Mouse (Mus musculus) ES-Bruce4 (cell line): Measurements from ENCODE around the gene Dpp6.

ENCODE experiments used
- CTCF ChIP-seq: IDR thresholded peaks from one replicate; pipeline ENCODE4 v1.8.1; 2011; ENCODE audit warnings: low read depth, low read length
- POLR2A ChIP-seq: IDR thresholded peaks from one replicate; pipeline ENCODE4 v1.8.1; 2011; ENCODE audit warnings: low read length; ENCODE audit not compliant: insufficient read depth

DNA sequence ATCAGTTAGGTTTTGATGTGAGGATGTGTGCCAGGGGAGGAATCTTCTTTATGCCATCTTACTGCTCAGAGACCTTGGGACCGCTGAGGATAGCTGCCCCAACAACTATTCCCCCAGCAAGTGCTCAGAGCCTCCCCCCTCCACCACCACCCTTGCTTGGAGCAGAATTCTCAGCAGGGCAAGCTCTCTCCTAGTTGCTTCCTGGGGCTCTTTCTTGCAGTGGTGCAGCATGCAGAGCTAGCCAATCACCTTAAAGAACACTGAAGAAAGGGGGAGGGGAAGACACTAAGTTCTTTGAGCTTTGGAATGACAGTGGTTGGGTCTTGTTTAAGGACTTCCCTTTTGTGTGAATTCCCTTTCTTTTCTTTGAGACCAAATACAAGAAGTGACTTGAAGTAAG is 168.1 kb downstream of the Dpp6 start:
- TF ChIP-seq CTCF: no peak
- no peak for TF ChIP-seq POLR2A
